Mouse (Mus musculus): ENCODE data around the gene Kdm5a. TPM values are rescaled to one million over a fixed set of nuclear protein-coding genes. Genes with fewer than 3 reads are reported as not detected.

Gene Kdm5a
- polyA plus RNA-seq (2014; fragmentation: Nextera tagmentation; extraction: Ambion mirVana): 38.5 and 39.3 TPM in 2 replicates

DNA sequence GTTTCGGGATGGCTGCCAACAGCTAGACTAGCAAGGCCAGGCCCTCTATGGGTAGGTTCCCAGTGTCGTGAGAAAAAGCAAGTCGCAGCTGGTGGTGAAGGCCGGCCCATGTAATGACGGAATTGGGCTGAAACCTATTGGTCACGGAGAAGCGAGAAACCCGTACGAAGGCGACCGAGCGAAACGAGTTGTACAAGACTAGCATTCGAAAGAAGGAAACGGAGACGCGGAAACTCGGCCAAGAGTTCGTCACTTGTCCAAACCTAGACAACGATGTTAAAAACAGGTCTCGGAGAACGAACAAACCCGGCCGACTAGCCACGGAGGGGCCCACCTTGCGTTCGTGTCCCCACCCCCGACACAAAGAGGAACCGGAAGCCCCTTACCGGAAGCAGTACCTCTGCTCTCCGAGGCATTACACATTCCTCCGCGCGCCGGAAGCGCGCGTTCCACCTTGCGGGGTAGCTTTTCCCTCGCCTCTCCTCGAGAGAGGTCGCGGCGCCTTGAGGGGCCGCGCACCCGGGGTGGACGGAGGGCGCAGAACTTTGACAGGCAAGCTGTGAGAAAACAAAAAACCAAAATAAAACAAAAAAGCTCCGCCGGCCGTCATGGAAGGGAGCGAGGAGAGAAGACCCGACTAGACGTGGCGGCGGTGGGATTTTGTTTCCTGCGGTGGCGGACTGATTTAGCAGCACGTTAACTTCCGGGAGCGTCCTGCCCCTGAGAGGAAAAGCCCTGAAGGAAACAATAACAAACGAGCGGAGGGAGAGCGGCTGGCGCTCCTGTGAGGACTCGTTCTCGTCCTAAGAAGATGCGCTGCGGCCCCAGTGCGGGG lies at the start of gene Kdm5a, which contains the start of gene Ccdc77:
Gene Kdm5a, plus strand, starts transcription at position 437 of the 835 bp plus-strand sequence.
Gene Ccdc77, minus strand, starts transcription at position 687 of the 835 bp plus-strand sequence.
- Histone ChIP-seq H3K4me2 (ENCODE audit: low read length) (peak within 1 kb of the TSS; percentile 94), H3K4me3 (ENCODE audit: control insufficient read depth in 1 of 2, insufficient read depth in 1 of 2, low read depth in 1 of 2, low read length in 2 of 2) (peak within 1 kb of the TSS; percentile 61 to 94), H3K9ac (ENCODE audit: low read length) (peak within 1 kb of the TSS; percentile 96), H3K36me3 (ENCODE audit: control insufficient read depth, insufficient read depth, low read length) (peaks cover 24% of the 10 kb centered on the region), H3K27ac (replicated peaks in 1 of 2; ENCODE audit: control insufficient read depth in 1 of 2, insufficient read depth in 1 of 2, low read depth in 2 of 2, low read length in 2 of 2) (peak within 1 kb of the TSS; percentile 94 to 98), H3K9me3 (ENCODE audit: control insufficient read depth, low read length) (no peaks in the 10 kb centered on the region), H3K27me3 (ENCODE audit: control insufficient read depth, insufficient read depth, low read length) (no peaks in the 10 kb centered on the region), H3K4me1 (ENCODE audit: control insufficient read depth in 2 of 2, insufficient read depth in 2 of 2, low read length in 2 of 2) (peaks cover 0 to 15% of the 10 kb centered on the region in 2 experiments; a peak in 2 of 4 replicates)
- under 1% methylated on average over 71 of the region's 71 CpGs for WGBS
- ATAC-seq (ENCODE audit: insufficient number of reproducible peaks, insufficient read depth, low FRiP score, low read depth): peak; percentile 91

DNA sequence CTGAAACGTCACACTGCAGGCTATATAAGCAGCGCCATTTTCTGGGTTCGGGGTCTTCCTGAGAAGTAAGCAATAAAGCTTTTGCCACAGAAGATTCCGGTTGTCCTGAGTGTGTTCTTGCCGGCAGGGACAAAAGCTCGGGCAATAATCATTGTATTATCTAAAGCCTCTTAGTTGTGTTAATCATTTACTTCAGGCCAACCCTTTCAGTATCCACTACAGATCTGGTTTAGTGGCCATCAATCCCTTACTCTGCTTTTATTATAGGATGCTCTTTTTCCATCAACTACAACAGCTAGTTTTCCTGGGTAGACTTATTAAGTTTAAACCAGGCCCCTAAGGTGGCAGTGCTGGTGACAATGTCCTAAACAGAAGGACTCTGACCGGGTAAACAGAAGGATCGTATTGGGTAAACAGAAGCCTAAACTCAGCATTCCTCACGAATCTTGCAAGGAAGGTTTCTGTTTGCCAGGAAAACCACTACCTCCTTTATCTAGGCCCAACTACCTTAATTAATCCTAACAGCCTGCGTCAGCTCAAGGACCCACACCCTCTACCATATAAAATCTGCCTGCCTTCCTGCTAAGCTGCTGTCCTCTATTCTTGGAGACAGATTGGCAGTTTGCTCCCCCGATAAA lies 45.5 kb upstream of the Kdm5a start:
- no peak overlapping the region for H3K4me2 ChIP-seq (ENCODE audit: low read length)
- 78% methylated on average over 11 of the region's 11 CpGs for WGBS
- H3K4me1 ChIP-seq (ENCODE audit: control insufficient read depth in 2 of 2, insufficient read depth in 2 of 2, low read length in 2 of 2): no peaks in the 10 kb centered on the region
- H3K36me3 ChIP-seq (ENCODE audit: control insufficient read depth, insufficient read depth, low read length): no peaks in the 10 kb centered on the region
- no peaks in the 10 kb centered on the region for H3K9me3 ChIP-seq (ENCODE audit: control insufficient read depth, low read length)
- H3K27me3 ChIP-seq (ENCODE audit: control insufficient read depth, insufficient read depth, low read length): no peaks in the 10 kb centered on the region
- H3K27ac ChIP-seq (replicated peaks in 1 of 2; ENCODE audit: control insufficient read depth in 1 of 2, insufficient read depth in 1 of 2, low read depth in 2 of 2, low read length in 2 of 2): no peak overlapping the region
- no peak overlapping the region for H3K9ac ChIP-seq (ENCODE audit: low read length)
- no peak overlapping the region for H3K4me3 ChIP-seq (ENCODE audit: control insufficient read depth in 1 of 2, insufficient read depth in 1 of 2, low read depth in 1 of 2, low read length in 2 of 2)
- ATAC-seq (ENCODE audit: insufficient number of reproducible peaks, insufficient read depth, low FRiP score, low read depth): no peak

DNA sequence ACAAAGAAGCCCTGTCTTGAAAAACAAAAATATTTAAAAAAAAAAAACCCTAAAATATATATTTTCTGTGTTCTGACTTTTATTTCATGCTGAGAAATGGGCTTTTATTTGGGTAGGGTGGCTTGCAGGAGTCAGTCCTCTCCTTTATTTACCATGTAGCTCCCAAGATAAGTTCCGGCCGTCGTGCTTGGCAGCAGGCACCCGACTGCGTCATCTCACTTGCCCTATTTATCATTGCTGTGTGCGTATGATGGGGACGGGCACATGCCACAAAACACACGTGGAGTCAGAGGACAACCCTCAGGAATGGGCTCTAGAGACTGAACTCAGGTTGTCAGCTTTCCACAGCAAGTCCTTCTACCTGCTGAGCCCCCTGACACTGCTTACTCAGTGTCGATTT lies 44.8 kb upstream of the Kdm5a start:
- Histone ChIP-seq H3K9ac (ENCODE audit: low read length) (no peak overlapping the region), H3K27ac (replicated peaks in 1 of 2; ENCODE audit: control insufficient read depth in 1 of 2, insufficient read depth in 1 of 2, low read depth in 2 of 2, low read length in 2 of 2) (no peak overlapping the region), H3K4me3 (ENCODE audit: control insufficient read depth in 1 of 2, insufficient read depth in 1 of 2, low read depth in 1 of 2, low read length in 2 of 2) (no peak overlapping the region), H3K27me3 (ENCODE audit: control insufficient read depth, insufficient read depth, low read length) (no peaks in the 10 kb centered on the region), H3K4me2 (ENCODE audit: low read length) (no peak overlapping the region), H3K4me1 (ENCODE audit: control insufficient read depth in 2 of 2, insufficient read depth in 2 of 2, low read length in 2 of 2) (no peaks in the 10 kb centered on the region), H3K9me3 (ENCODE audit: control insufficient read depth, low read length) (no peaks in the 10 kb centered on the region), H3K36me3 (ENCODE audit: control insufficient read depth, insufficient read depth, low read length) (0 out of 2 replicates have a peak, but pooled peaks cover 4% of the 10 kb centered on the region)
- 83% methylated on average over 9 of the region's 9 CpGs for WGBS
- ATAC-seq (ENCODE audit: insufficient number of reproducible peaks, insufficient read depth, low FRiP score, low read depth): no peak

DNA sequence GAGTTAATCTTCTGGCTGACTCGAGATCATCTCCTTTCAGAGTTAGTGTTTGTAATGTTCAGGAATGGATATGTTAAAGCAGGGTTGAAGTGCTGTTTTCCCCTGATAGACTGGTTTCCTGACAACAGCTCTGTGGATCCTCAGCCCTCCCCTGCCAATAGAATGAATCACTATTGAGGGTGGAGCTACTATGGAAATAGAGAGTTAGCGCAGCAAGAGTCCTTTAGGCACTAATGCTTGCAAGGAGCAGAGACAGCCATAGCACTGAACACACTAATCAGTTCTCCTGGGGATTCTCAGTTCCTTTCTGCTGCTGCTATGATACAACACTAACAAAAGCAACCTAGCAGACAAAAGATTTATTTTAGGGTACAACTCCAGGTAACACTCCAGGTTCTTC lies 43.6 kb upstream of the Kdm5a start:
- no peaks in the 10 kb centered on the region for H3K9me3 ChIP-seq (ENCODE audit: control insufficient read depth, low read length)
- no peaks in the 10 kb centered on the region for H3K27me3 ChIP-seq (ENCODE audit: control insufficient read depth, insufficient read depth, low read length)
- no peak for ATAC-seq (ENCODE audit: insufficient number of reproducible peaks, insufficient read depth, low FRiP score, low read depth)
- no peak overlapping the region for H3K27ac ChIP-seq (replicated peaks in 1 of 2; ENCODE audit: control insufficient read depth in 1 of 2, insufficient read depth in 1 of 2, low read depth in 2 of 2, low read length in 2 of 2)
- no peak overlapping the region for H3K4me2 ChIP-seq (ENCODE audit: low read length)
- 56% methylated on average over 2 of the region's 2 CpGs for WGBS
- H3K4me1 ChIP-seq (ENCODE audit: control insufficient read depth in 2 of 2, insufficient read depth in 2 of 2, low read length in 2 of 2): no peaks in the 10 kb centered on the region
- no peak overlapping the region for H3K4me3 ChIP-seq (ENCODE audit: control insufficient read depth in 1 of 2, insufficient read depth in 1 of 2, low read depth in 1 of 2, low read length in 2 of 2)
- H3K9ac ChIP-seq (ENCODE audit: low read length): no peak overlapping the region
- H3K36me3 ChIP-seq (ENCODE audit: control insufficient read depth, insufficient read depth, low read length): peaks cover 14% of the 10 kb centered on the region

DNA sequence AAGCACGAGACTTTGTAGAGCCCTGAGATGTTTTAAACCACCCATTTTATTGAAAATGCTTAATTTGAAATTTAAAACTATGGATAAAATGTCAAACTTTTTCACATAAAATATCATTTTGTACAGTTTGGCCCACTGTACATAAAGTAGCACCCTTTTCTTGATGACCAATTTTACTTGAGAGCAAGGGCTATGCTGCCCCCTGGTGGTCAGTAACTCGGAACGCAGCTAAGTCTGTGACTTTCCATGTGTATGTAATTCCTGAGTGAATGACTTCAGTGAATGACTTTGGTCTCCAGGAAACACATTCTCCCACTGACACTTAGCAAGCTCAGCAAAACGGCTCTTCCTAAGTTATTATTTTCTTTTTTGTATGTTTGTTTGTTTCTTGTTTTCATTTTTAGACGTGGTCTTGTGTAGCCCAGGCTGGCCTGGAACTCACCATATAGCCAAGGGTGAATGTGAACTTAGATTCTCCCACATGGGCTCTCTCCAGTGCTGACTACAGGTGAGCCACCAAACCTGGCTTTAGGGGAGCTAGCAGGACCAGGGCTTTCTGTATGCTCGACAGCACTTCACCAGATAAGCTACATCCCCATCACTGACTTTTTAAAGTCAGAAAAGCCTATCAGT lies 39.5 kb upstream of the Kdm5a start:
- Histone ChIP-seq H3K27ac (replicated peaks in 1 of 2; ENCODE audit: control insufficient read depth in 1 of 2, insufficient read depth in 1 of 2, low read depth in 2 of 2, low read length in 2 of 2) (no peak overlapping the region), H3K27me3 (ENCODE audit: control insufficient read depth, insufficient read depth, low read length) (no peaks in the 10 kb centered on the region), H3K4me3 (ENCODE audit: control insufficient read depth in 1 of 2, insufficient read depth in 1 of 2, low read depth in 1 of 2, low read length in 2 of 2) (no peak overlapping the region), H3K36me3 (ENCODE audit: control insufficient read depth, insufficient read depth, low read length) (peaks cover 31% of the 10 kb centered on the region), H3K4me2 (ENCODE audit: low read length) (no peak overlapping the region), H3K9ac (ENCODE audit: low read length) (no peak overlapping the region), H3K9me3 (ENCODE audit: control insufficient read depth, low read length) (no peaks in the 10 kb centered on the region), H3K4me1 (ENCODE audit: control insufficient read depth in 2 of 2, insufficient read depth in 2 of 2, low read length in 2 of 2) (no peaks in the 10 kb centered on the region)
- 26% methylated on average over 6 of the region's 6 CpGs for WGBS
- ATAC-seq (ENCODE audit: insufficient number of reproducible peaks, insufficient read depth, low FRiP score, low read depth): no peak

DNA sequence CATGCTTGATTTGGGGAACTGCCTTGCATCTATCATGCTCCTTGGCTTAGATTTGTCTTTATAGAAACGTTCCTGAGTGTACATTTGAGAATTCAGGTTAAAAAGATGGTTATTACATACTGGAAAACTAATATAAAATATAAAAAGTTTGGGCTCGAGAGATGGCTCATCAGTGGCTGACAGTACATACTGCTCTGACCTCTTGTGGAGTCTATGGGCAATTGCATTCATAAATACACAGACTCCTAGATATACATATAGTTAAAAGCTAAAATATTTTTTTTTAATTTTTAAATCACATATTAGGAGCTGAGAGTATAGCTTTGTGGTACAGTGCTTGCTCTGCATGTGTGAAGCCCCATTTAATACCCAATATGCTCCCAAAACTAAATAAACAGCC lies 31.6 kb upstream of the Kdm5a start:
- H3K4me1 ChIP-seq (ENCODE audit: control insufficient read depth in 2 of 2, insufficient read depth in 2 of 2, low read length in 2 of 2): no peaks in the 10 kb centered on the region
- 76% methylated on average over 2 of the region's 2 CpGs for WGBS
- H3K36me3 ChIP-seq (ENCODE audit: control insufficient read depth, insufficient read depth, low read length): peaks cover 91% of the 10 kb centered on the region

DNA sequence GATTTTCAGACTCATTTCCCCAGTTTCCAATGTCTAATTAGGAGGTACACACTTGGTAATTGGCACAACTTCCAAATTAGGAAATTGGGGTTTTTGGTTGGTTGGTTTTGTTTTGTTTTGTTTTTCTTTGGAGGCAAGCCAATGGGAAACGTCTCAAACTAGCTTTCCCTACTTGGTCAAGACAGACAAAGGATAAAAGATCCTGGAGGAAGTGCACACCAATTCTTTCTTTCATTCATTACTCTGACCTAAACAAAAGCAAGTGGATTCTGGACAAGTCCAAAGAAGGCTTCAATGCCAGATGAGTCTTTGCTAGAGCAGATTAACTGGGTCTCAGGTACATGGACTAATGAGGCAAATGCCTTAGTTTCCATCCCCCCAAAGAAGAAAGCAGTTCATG lies 19.9 kb upstream of the Kdm5a start:
- Histone ChIP-seq H3K4me2 (ENCODE audit: low read length) (no peak overlapping the region), H3K9ac (ENCODE audit: low read length) (no peak overlapping the region), H3K9me3 (ENCODE audit: control insufficient read depth, low read length) (no peaks in the 10 kb centered on the region), H3K4me1 (ENCODE audit: control insufficient read depth in 2 of 2, insufficient read depth in 2 of 2, low read length in 2 of 2) (no peaks in the 10 kb centered on the region), H3K4me3 (ENCODE audit: control insufficient read depth in 1 of 2, insufficient read depth in 1 of 2, low read depth in 1 of 2, low read length in 2 of 2) (no peak overlapping the region), H3K27me3 (ENCODE audit: control insufficient read depth, insufficient read depth, low read length) (no peaks in the 10 kb centered on the region), H3K27ac (replicated peaks in 1 of 2; ENCODE audit: control insufficient read depth in 1 of 2, insufficient read depth in 1 of 2, low read depth in 2 of 2, low read length in 2 of 2) (no peak overlapping the region), H3K36me3 (ENCODE audit: control insufficient read depth, insufficient read depth, low read length) (peaks cover 93% of the 10 kb centered on the region)
- ATAC-seq (ENCODE audit: insufficient number of reproducible peaks, insufficient read depth, low FRiP score, low read depth): no peak
- WGBS: 74% methylated on average over 1 of the region's 1 CpGs

More for the DNA sequence above, 31.6 kb upstream of the Kdm5a start:
- Histone ChIP-seq H3K4me2 (ENCODE audit: low read length) (no peak overlapping the region), H3K27me3 (ENCODE audit: control insufficient read depth, insufficient read depth, low read length) (no peaks in the 10 kb centered on the region), H3K27ac (replicated peaks in 1 of 2; ENCODE audit: control insufficient read depth in 1 of 2, insufficient read depth in 1 of 2, low read depth in 2 of 2, low read length in 2 of 2) (no peak overlapping the region), H3K4me3 (ENCODE audit: control insufficient read depth in 1 of 2, insufficient read depth in 1 of 2, low read depth in 1 of 2, low read length in 2 of 2) (no peak overlapping the region), H3K9ac (ENCODE audit: low read length) (no peak overlapping the region), H3K9me3 (ENCODE audit: control insufficient read depth, low read length) (no peaks in the 10 kb centered on the region)
- no peak for ATAC-seq (ENCODE audit: insufficient number of reproducible peaks, insufficient read depth, low FRiP score, low read depth)
